Mouse (Mus musculus): ENCODE measurements around the gene Olfr803. TPM values are rescaled to one million over a fixed set of nuclear protein-coding genes. Genes with fewer than 3 reads are reported as not detected.

The Olfr803 gene
- polyA plus RNA-seq, 1 experiment from 2014 or later = not detected

Small RNA genes within 50 kb of the gene (microRNA-seq; reads per million reads assigned to microRNA genes)
- not detected for gene Gm24485

Other genes with a start within 250 kb of the Olfr803 start
- not detected in 2 replicates for gene Olfr787, start 232.4 kb downstream of the Olfr803 start, polyA plus RNA-seq (2014; fragmentation: Nextera tagmentation; extraction: Ambion mirVana)
- gene Olfr788, start 223.3 kb downstream of the Olfr803 start, polyA plus RNA-seq (2014; fragmentation: Nextera tagmentation; extraction: Ambion mirVana) = not detected in 2 replicates
- not detected in 2 replicates for gene Olfr789, start 209.5 kb downstream of the Olfr803 start, polyA plus RNA-seq (2014; fragmentation: Nextera tagmentation; extraction: Ambion mirVana)
- gene Olfr790, start 195.8 kb downstream of the Olfr803 start, polyA plus RNA-seq (2014; fragmentation: Nextera tagmentation; extraction: Ambion mirVana) = not detected in 2 replicates
- gene Olfr791, start 172.5 kb downstream of the Olfr803 start, polyA plus RNA-seq (2014; fragmentation: Nextera tagmentation; extraction: Ambion mirVana) = not detected in 2 replicates
- gene Olfr792, start 155.1 kb downstream of the Olfr803 start, polyA plus RNA-seq (2014; fragmentation: Nextera tagmentation; extraction: Ambion mirVana) = not detected in 2 replicates
- not detected in 2 replicates for gene Olfr794, start 126.6 kb downstream of the Olfr803 start, polyA plus RNA-seq (2014; fragmentation: Nextera tagmentation; extraction: Ambion mirVana)
- not detected in 2 replicates for gene Olfr796, start 81.7 kb downstream of the Olfr803 start, polyA plus RNA-seq (2014; fragmentation: Nextera tagmentation; extraction: Ambion mirVana)
- gene Olfr798, start 66.4 kb downstream of the Olfr803 start, polyA plus RNA-seq (2014; fragmentation: Nextera tagmentation; extraction: Ambion mirVana) = not detected in 2 replicates
- not detected in 2 replicates for gene Olfr799, start 56.8 kb downstream of the Olfr803 start, polyA plus RNA-seq (2014; fragmentation: Nextera tagmentation; extraction: Ambion mirVana)
- gene Olfr800, start 36.6 kb downstream of the Olfr803 start, polyA plus RNA-seq (2014; fragmentation: Nextera tagmentation; extraction: Ambion mirVana) = not detected in 2 replicates
- gene Olfr801, start 20.4 kb downstream of the Olfr803 start, polyA plus RNA-seq (2014; fragmentation: Nextera tagmentation; extraction: Ambion mirVana) = not detected in 2 replicates
- gene Olfr802, start 6.1 kb downstream of the Olfr803 start, polyA plus RNA-seq (2014; fragmentation: Nextera tagmentation; extraction: Ambion mirVana) = not detected in 2 replicates
- gene Olfr804, start 8.9 kb upstream of the Olfr803 start, polyA plus RNA-seq (2014; fragmentation: Nextera tagmentation; extraction: Ambion mirVana) = not detected in 2 replicates
- gene Olfr805, start 35.1 kb upstream of the Olfr803 start, polyA plus RNA-seq (2014; fragmentation: Nextera tagmentation; extraction: Ambion mirVana) = not detected in 2 replicates
- not detected in 2 replicates for gene Olfr806, start 47.6 kb upstream of the Olfr803 start, polyA plus RNA-seq (2014; fragmentation: Nextera tagmentation; extraction: Ambion mirVana)
- gene Olfr807, start 63.5 kb upstream of the Olfr803 start, polyA plus RNA-seq (2014; fragmentation: Nextera tagmentation; extraction: Ambion mirVana) = not detected in 2 replicates
- not detected in 2 replicates for gene Olfr808, start 71.2 kb upstream of the Olfr803 start, polyA plus RNA-seq (2014; fragmentation: Nextera tagmentation; extraction: Ambion mirVana)
- gene Olfr809, start 80.4 kb upstream of the Olfr803 start, polyA plus RNA-seq (2014; fragmentation: Nextera tagmentation; extraction: Ambion mirVana) = not detected in 2 replicates
- gene Olfr810, start 100.6 kb upstream of the Olfr803 start, polyA plus RNA-seq (2014; fragmentation: Nextera tagmentation; extraction: Ambion mirVana) = not detected in 2 replicates
- gene Olfr811, start 110.1 kb upstream of the Olfr803 start, polyA plus RNA-seq (2014; fragmentation: Nextera tagmentation; extraction: Ambion mirVana) = not detected in 2 replicates
- not detected in 2 replicates for gene Olfr812, start 151.8 kb upstream of the Olfr803 start, polyA plus RNA-seq (2014; fragmentation: Nextera tagmentation; extraction: Ambion mirVana)
- not detected in 2 replicates for gene Olfr813, start 161.1 kb upstream of the Olfr803 start, polyA plus RNA-seq (2014; fragmentation: Nextera tagmentation; extraction: Ambion mirVana)
- gene Olfr814, start 185.6 kb upstream of the Olfr803 start, polyA plus RNA-seq (2014; fragmentation: Nextera tagmentation; extraction: Ambion mirVana) = not detected in 2 replicates
- not detected in 2 replicates for gene Olfr815, start 211.6 kb upstream of the Olfr803 start, polyA plus RNA-seq (2014; fragmentation: Nextera tagmentation; extraction: Ambion mirVana)
- not detected in 2 replicates for gene Olfr816, start 221.3 kb upstream of the Olfr803 start, polyA plus RNA-seq (2014; fragmentation: Nextera tagmentation; extraction: Ambion mirVana)

Measured in heart, embryonic 14.5 days (tissue).